Mouse (Mus musculus) ovary, postnatal 10 days (tissue): ENCODE data around the gene Rnf213.

Experiments
- DNase-seq: peaks from one replicate; pipeline ENCODE4 v3.0.0; 2022; ENCODE audit warnings: low spot score

The Rnf213 gene

DNA sequence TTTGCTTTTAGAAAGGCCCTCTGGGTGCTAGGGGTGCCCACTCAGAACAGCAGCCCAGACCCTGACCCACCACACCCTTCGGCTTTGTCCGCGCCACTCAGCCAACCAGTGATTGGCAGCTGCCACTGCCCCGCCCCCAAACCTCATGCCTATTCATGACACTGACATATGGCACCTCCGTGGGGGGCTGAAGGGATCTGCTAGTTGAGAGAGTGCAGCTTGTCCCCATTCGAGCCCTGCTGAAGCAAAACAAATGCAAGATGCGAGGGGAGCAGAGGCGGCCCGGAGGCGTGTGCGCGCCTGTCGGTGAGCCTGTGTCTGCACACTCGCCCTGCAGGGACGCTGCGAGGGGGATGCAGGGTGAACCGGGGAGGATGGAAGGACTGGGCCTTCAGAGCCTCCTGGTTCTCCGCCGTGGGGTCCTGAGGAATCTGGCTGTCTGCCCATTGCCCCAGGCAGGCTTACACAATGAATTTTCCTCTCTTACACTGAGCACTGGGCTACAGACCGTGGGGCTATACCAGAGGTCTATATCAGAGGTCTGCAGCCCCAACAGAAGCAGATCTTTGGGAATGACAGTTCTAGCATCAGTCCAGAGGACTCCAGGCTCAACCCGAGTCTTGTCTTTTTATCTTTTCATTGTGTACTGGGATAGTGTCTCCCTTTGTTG is 122.2 kb downstream of the Rnf213 start:
- DNase-seq = no peak

DNA sequence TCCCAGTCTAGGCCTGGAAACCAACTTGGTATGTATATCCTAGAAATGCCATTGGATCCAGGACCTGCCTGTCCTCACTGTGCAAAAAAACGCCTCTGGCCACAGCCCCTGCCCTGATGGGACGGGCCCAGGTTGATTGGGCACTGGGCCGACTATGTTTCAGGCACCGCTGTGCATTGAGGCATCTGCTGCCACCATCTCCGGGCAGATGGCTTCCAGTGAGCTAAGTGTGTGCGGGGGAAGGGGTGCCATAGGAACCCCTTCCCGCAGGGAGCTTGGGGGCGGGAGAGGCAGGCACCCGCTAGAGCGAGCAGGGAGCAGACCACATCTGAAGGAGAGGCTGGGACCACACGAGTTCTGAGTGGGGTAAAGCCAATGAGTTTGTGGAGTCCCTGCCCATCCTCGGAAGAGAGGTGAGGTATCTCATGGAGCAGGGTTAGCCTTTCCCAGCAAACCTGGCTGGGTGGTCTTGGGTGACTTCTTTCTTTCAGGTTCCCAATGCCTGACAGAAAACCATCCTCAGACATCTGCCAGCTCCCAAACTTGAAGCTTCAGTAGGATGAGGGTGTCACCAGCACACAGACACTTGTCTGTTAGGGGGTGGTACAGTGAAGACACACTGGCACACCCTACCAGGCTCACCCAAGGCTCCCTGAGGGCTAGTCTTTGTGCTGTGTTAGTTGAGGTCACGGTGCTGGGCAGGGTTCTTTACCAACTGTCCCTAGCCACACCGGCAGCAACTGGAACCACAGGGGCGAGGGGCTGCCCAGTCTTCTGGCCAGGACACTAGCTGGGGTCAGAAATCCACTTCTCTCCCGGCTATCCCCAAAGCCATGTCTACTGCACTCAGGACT is 123.2 kb downstream of the Rnf213 start:
- no peak for DNase-seq

DNA sequence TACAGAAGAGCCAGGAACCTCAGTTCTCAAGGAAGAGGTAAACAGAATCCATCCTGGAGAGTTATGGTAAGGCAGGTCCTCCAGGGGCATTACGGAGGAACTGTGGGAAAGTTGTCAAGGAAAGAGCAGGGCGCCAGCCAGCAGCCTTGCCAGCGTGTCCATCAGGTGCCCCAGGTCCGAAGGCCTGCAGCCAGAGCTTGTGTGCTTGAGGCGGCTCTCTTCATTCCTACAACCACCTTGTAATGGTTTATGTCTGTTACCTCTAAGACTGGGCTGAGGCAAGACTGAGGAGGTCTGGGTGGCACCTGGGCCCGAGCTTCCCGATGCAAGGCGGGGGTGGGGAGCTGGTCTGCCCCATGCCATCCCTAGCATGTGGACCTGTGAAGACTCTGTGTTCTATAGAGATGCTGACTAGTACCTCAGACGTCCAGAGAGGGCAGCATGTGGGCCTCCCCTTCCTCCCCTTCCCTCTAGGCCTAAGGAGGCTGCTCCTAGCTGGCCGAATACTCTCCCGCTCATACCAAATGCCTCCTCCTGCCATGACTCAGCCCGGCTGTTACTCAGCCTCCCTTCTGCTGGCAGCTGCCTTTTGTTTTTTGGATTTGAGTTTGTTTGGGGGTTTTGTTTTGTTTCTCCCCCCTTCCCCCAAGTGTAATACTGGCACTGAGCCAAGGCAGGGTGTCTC is 123.9 kb downstream of the Rnf213 start:
- no peak for DNase-seq

DNA sequence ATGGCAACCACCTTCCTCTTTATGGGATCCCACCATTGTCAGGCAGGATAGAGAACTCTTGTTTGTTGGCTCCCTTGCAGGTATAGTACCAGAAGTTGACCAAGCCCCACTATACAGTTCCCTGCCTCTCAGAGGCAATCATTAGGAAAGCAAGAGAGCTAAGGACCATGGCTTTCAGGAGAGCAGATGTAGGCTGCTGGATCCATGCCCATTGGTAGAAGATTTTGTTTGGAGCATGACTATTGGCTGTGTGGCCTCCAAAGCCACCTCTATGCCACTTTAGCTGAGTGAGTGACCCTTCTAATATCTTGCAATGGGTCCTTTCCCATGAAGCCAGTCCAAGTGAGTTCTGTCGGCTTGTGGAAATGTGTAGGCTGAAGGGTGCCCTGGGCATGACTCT is 126.5 kb downstream of the Rnf213 start:
- no peak for DNase-seq

DNA sequence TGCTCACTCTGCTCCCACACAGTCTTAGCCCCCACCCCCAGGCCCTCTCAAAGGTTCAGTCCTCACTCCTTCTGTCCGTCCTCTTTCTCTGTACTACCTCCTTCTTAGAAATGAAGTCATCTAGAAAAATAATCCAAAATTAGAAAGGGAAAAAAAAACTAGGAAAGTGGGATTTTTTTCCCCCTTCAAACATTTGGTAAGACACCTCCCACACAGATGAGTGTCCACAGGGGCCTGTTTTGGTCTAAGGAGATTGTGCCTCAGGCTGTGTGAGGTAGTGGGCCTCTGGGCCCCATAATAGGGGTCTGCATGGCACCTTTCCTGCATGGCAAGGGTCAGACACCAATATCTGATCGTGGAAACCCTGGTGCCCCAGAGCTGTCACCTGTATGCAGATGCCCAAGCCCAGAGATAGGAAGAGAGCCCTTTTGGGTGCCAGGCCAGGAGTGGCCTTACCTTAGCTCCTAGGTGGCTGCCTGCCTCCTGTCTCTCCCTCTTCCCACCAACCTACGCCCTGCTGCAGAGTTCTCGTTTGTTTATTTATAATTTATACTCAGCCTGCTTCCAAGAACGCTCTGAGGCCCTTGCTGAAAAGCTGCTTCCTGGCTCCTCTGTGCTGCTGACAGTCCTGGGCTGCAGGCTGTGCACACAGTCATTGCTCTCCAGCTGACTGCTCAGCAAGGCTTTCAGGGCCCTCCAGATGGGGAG is 127.3 kb downstream of the Rnf213 start:
- no peak for DNase-seq

DNA sequence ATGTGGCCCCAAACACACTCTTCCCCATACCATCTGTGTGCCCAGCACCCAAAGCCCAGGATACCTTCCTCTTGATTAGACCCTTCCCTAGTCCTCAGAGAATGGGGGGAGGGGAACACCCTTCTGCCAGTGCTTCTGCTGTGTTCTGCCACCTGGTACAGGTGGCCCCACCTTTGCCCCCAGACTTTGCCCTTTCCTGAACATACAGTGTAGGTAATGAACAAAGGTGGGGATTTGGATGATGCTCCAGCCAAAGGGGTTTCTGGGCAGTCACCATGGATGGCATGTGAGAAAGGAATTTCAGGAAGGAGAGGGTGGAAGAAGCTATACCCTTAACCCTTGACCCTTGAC is 127.8 kb downstream of the Rnf213 start:
- DNase-seq = no peak

DNA sequence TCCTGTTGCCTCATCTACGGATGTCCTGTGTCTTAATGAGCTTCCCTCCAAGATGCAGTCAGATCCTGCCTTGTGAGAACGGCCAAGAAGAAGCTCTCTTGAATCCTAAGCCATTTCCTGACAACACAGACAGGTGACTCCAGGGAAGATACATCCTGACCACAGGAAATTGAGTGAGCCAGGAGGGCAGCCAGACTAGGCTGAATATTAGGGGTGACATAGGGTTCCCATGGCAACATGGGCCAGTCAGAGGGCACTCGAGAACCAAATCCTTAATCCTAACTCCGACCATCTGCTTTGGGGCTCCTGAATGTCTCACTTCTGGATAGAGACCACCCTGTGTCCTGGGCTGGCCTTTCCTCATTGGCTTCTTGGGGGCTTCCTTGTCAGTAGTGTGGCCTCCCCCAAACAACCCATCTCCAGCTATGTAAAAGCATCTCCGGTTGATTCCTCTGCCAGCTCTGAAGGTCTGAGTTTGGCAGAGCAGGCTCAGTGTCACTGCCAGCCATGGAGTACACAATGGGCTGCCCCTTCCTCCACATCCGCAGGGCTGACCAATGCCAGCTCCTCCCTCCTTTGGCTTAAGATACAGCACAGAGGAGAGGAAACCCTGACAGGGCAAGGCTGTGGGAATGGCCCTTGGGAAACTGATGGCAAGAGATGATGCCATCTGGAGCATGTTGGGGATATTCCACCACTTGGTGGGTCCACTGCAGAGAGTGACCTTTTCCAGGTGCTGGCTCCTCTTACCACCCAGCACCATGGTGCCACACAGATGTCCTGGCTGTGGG is 129.2 kb downstream of the Rnf213 start:
- DNase-seq = no peak

DNA sequence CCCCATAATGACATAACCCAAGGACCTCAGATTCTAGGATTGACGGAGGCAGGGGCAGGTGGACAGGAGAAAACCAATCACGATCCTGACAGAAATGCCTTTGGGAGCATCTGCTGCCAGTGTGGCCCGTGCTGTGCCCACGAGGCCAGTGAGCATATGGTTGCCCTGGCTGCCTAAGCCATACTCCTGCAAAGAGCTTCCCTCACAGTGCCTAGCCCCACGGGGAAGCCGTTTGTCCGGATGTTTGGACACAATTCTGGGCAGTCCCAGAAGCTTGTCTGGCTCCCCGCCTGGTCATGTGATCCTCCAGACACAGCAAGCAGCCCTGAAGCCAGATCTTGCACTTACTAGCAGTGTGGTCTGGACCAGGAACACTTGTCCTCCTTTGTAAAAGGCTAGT is 129.9 kb downstream of the Rnf213 start:
- DNase-seq = no peak

DNA sequence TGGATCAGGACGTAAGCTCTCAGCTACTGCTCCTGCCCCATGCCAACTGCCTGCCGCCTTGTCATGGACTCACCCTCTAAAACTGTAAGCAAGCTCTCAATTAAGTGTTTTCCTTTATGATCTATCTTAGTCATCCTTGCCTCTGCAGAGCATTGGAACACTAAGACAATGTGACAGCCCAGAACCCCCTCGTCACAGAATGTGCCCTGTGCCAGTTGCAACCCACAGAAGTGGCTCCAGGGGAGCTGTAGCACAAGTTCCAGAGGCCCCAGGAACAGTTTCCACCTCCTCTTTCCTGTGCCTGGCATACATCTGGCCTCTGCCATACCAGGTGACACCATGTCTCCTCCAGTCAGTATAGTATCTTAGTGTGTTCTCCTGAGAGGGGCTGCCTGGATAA is 130.5 kb downstream of the Rnf213 start:
- DNase-seq = no peak

DNA sequence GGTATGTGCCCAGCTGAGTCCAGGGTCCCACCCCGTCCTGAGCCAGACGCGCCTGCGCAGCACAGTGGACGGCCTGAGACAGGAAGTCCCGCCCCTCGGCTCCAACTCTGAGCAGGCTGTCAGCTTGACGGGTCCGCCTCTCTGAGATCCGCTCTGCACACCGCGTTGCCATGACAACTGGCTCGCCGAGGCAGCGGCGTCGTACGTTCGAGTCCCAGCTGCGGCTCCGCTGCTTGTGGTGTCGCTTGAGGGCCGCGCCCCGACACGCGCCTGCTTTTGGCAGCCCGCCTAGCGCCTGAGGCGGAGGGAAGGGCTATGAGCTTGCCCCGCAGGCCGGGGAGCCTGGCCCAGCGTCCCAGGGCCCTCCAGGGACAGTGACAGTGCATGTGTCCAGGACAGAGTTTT is 131.6 kb downstream of the Rnf213 start:
- DNase-seq = peak; percentile 39

DNA sequence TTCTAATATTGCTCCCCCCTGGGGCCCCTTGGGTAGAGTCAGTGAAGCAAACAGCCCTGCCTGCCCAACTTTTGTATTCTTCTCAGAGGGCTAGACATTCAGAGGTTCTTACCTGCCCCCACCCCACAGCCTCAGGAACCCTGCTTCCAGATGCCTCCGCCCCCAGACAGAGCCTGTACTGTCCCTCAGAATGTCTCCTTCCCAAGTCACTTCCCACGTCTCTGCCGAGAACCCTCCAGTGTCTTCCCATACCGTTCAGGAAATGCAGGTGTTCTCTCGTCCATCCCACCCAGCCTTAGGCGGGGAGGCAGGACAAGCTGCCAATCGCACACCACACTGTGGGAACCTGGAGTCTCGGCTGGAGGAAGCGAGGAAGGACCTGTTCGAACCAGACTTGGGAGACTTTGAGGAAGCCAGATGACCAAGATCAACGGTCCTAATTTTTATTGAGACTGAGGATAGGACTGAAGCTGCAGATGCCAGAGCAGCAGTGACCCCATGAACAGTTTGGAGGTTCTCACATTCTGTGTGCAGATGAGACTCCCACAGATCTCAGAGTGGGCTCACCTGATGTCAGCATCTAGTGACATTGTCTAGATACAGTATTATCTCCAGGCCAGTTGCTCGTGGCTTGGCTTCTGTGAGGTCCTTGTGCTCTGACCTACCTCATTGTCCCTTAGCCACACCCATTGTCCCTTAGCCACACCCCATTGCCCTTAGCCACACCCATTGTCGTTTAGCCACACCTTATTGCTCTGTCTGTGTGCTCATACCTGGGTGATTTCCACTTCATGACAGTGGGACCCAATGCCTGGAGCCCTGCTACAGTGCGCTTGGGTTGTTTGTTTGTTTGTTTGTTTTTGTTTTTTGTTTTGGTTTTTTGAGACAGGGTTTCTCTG is 133.4 kb downstream of the Rnf213 start:
- no peak for DNase-seq

DNA sequence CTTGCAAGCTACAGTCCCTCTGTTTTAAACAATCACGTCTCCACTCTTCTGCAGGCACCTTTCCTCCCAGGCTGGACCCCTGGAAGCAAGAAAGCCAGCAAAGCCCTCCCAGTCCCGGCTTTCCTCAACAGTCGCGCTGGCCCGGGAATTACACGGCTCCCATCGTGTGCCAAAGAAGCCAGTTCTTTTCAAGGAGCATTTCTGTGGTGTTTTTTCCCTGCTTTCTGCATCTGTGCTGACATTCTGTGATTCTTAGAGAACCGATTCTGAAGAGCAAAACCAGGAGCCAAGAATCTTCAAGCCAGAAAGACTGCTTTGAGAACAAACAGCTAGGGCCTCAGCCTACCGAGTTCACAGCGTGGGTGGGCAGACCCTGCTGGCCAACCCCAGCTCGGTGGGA is 136.0 kb downstream of the Rnf213 start:
- no peak for DNase-seq

DNA sequence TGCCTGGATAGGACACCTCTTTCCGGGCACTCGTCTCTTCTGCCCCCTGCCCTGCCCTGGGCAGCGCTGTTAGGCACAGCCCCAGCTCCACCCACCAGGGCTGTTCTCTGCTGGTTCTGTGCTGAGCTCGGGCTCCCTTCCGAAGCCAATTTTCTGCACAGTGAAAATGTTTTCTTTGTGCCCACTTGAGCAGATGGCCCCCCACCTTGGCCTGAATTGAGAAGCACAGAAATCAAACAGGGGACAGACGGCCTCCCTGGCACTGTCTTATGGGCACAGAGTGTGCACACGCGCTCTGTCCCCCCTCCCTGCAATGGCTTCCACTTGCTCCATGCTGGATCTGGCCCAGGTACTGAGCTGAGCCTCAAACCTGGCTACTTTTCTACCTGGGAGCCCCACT is 139.6 kb downstream of the Rnf213 start:
- no peak for DNase-seq

DNA sequence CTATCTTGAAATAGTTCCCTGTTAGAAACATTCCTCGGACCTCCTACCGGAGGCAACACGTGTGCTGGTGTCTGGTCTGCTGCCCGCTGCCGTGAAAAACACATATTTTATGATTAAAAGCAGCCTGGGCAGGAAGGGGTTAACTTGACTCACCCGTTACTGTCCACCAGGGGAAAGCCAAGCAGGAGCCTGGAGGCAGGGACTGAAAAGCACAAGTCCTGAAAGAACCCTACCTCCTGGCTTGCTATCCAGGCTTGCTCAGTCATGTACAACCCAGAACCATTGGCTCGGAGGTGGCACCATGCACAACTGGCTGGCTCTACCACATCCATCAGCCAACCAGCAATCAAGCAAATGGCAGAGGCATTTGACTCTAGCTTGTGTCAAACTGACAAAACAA is 140.8 kb downstream of the Rnf213 start:
- DNase-seq = no peak
